Mouse (Mus musculus) liver, embryonic 11.5 days (tissue): ENCODE data around the gene Catsperz. TPM values are rescaled to one million over a fixed set of nuclear protein-coding genes. Genes with fewer than 3 reads are reported as not detected.
A peak's percentile ranks its signal among the peaks of the same experiment; 100 is the strongest.

Experiments used
- ATAC-seq: fragments of 200-750 bp; cut with Nextera tagmentation; replicated peaks from 2 replicates; pipeline ENCODE4 v1.8.0; 2017; ENCODE audit warnings: moderate number of reproducible peaks, mild to moderate bottlenecking, moderate TSS enrichment, moderate library complexity; ENCODE audit not compliant: low FRiP score
- DNase-seq: peaks from one replicate; pipeline ENCODE4 v3.0.0-alpha.2; 2017; ENCODE audit warnings: low spot score
- H3K27ac ChIP-seq: fragments of 300-500 bp; sonication (generic); 2 replicates; pipeline ENCODE4 v1.5.1; 2014; ENCODE audit warnings: mild to moderate bottlenecking, low read depth, low read length, control low read depth
- H3K27me3 ChIP-seq: fragments of 300-500 bp; sonication (generic); replicated peaks from 2 replicates; pipeline ENCODE4 v1.6.1; 2014; ENCODE audit warnings: low read length, mixed read lengths; ENCODE audit not compliant: control insufficient read depth, insufficient read depth
- H3K36me3 ChIP-seq: fragments of 300-500 bp; sonication (generic); 2 replicates; pipeline ENCODE4 v1.6.1; 2014; ENCODE audit warnings: mild to moderate bottlenecking, low read length, moderate library complexity, mixed read lengths; ENCODE audit not compliant: control insufficient read depth, insufficient read depth
- H3K4me1 ChIP-seq: fragments of 300-500 bp; sonication (generic); replicated peaks from 2 replicates; pipeline ENCODE4 v1.6.1; 2014; ENCODE audit warnings: low read length, mixed read lengths; ENCODE audit not compliant: control insufficient read depth, insufficient read depth
- H3K4me2 ChIP-seq: fragments of 300-500 bp; sonication (generic); 2 replicates; pipeline ENCODE4 v1.6.1; 2014; ENCODE audit warnings: mild to moderate bottlenecking, control low read depth, moderate library complexity
- H3K4me3 ChIP-seq: fragments of 300-500 bp; sonication (generic); 2 replicates; pipeline ENCODE4 v1.5.1; 2014; ENCODE audit warnings: low read depth, low read length, control low read depth
- H3K9ac ChIP-seq: fragments of 300-500 bp; sonication (generic); 2 replicates; pipeline ENCODE4 v1.6.1; 2014; ENCODE audit warnings: low read depth, low read length, control low read depth
- H3K9me3 ChIP-seq: fragments of 300-500 bp; sonication (generic); 2 replicates; pipeline ENCODE4 v1.6.1; 2016; ENCODE audit warnings: low read length, inconsistent platforms, mixed read lengths; ENCODE audit not compliant: control insufficient read depth
- WGBS: fragments of 180-500 bp; shearing (Covaris S2); extraction: QIAGEN DNeasy Blood & Tissue Kit; methylation state at CpG from one replicate; pipeline ENCODE4 v1.1.7; 2014; 5-methylcytosine and 5-hydroxymethylcytosine counted together
- polyA plus RNA-seq: library from polyadenylated mRNA; unstranded; fragments of >200 nt; fragmentation: Nextera tagmentation; extraction: Ambion mirVana; gene quantifications from 2 replicates; pipeline ENCODE4 v1.2.1, GENCODE M21; 2014

Gene Catsperz
- polyA plus RNA-seq, 1 experiment from 2014 or later: 0.49 TPM

GRCm38 (mm10) chr19:6941372-6942248 is 16.4 kb upstream of the Catsperz start, which contains the start of gene Bad:
Gene Bad (plus strand): TSS chr19:6941861.
- peak within 1 kb of the TSS; percentile 87 for H3K27ac ChIP-seq
- peak; percentile 80 for ATAC-seq
- no peaks in the 10 kb centered on the region for H3K27me3 ChIP-seq
- H3K4me1 ChIP-seq: peaks cover 16% of the 10 kb centered on the region
- H3K36me3 ChIP-seq: 0 out of 2 replicates have a peak, but pooled peaks cover 3% of the 10 kb centered on the region
- WGBS: under 1% methylated on average over 83 of the region's 83 CpGs
- peak within 1 kb of the TSS; percentile 83 for H3K9ac ChIP-seq
- DNase-seq: peak; percentile 94
- H3K4me3 ChIP-seq: peak within 1 kb of the TSS; percentile 70
- no peaks in the 10 kb centered on the region for H3K9me3 ChIP-seq
- peak within 1 kb of the TSS; percentile 96 for H3K4me2 ChIP-seq

DNA sequence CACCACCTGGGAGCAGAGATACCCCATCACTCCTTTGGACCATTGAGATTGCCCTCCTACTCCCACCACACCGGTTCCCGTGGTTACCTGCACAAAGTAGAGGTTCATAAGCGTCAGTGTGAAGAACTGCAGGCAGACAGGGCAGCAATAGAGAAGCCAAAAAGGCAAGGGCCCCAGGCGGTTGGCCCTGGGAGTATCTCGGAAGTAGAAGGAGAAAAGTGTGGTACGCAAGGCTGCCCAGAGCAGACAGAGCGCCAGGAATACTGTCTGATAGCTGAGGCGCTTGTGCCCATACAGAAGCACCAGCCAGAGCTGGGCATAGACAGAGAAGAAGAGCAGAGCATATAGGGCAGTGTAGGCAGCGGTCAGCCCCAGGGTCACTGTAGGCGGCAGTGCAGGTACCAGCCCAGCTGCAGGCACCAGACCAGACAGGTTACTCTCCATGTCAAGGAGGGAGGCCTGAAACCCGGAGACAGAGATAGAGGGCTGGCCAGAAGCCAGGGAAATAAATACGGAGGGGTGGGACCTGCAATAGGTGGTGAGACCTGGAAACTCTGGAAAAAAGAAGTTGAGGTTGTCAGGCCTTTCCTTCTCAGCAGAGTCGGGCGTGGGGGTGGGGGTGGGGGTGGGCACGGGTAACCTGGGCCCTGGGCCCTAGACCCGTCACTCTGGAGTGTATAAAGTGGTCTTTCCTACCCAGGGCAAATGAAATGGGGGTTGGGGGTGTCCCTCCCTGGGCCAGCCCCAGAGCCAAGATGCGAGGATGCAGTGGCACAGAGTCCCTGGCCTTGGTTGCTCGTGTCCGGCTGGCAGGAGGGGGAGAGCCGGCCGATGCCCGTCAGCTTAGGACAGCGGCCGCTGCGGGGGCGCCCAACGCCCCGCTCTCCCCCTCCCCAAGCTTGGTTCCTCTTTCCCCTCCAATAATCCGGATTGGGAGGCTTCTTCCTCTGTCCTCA is 15.5 kb upstream of the Catsperz start:
- 22% methylated on average over 29 of the region's 29 CpGs for WGBS
- DNase-seq (peak; percentile 57), ATAC-seq (no peak)
- Histone ChIP-seq H3K4me1 (peaks cover 16% of the 10 kb centered on the region), H3K9ac (peak overlapping the region; percentile 83), H3K4me3 (peak overlapping the region; percentile 70), H3K36me3 (0 out of 2 replicates have a peak, but pooled peaks cover 3% of the 10 kb centered on the region), H3K27me3 (peaks cover 6% of the 10 kb centered on the region), H3K27ac (peak overlapping the region; percentile 8; the same call in 1 of the 2 replicates), H3K9me3 (no peaks in the 10 kb centered on the region), H3K4me2 (peak overlapping the region; percentile 96)

GRCm38 (mm10) chr19:6939106-6940002 is 14.2 kb upstream of the Catsperz start:
- Histone ChIP-seq H3K9me3 (no peaks in the 10 kb centered on the region), H3K9ac (no peak overlapping the region), H3K27ac (no peak overlapping the region), H3K4me2 (no peak overlapping the region), H3K36me3 (no peaks in the 10 kb centered on the region), H3K4me1 (peaks cover 16% of the 10 kb centered on the region), H3K27me3 (peaks cover 19% of the 10 kb centered on the region), H3K4me3 (no peak overlapping the region)
- 88% methylated on average over 20 of the region's 20 CpGs for WGBS
- no peak for ATAC-seq
- no peak for DNase-seq

DNA sequence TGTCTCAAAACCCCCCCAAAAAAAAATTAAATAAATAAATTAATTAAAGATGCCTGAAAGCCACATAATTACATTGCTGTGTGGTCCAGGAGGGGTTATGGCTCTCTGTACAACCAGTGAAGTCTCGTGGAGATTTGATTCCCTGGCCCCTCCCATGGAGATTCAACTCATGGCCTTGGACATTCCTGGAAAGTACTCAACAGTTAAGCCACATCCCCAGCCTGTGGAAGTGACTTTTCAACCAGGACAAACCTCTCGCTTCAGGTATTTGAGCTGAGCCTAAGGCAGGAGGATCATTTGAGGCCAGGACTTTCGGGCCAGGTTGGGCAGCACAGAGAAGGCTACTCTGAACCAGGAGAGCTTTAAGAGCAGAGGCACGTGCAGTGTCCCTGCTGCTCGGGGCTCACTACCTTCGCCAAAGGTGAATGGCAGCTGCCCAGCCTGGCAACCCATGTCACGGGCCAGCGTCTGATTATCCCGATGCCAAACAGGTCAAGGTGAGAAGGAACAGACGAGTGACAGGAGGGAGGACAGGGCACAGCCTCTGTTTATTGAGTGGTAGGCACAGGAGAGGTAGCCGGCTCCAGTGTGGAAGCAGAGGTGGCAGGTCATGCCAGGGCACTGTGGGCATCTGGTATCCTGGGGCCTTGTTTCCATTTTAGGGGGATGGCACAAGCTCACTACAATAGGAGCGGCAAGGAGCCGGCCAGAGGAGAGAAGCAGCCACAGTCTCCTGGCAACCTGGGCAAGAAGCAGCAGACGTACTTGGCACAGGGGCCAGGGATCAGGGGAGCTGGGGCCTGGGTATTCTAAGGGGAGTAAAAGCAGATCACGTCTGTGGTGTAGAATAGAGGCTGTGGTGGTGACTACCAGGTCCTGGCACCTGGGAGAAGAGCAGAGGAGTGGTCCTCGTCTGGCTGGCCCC is 12.6 kb upstream of the Catsperz start:
- H3K9me3 ChIP-seq: no peaks in the 10 kb centered on the region
- WGBS: 83% methylated on average over 16 of the region's 16 CpGs

GRCm38 (mm10) chr19:6936299-6936698 is 11.1 kb upstream of the Catsperz start:
- 22% methylated on average over 3 of the region's 3 CpGs for WGBS
- H3K36me3 ChIP-seq: no peaks in the 10 kb centered on the region
- no peak overlapping the region for H3K4me2 ChIP-seq
- peaks cover 9% of the 10 kb centered on the region for H3K4me1 ChIP-seq
- no peak overlapping the region for H3K9ac ChIP-seq
- ATAC-seq (no peak), DNase-seq (no peak)
- H3K27me3 ChIP-seq: peaks cover 49% of the 10 kb centered on the region
- H3K27ac ChIP-seq: no peak overlapping the region
- no peak overlapping the region for H3K4me3 ChIP-seq
- no peaks in the 10 kb centered on the region for H3K9me3 ChIP-seq

More for the DNA sequence above, 12.6 kb upstream of the Catsperz start:
- H3K9ac ChIP-seq: no peak overlapping the region
- H3K27ac ChIP-seq: no peak overlapping the region
- H3K36me3 ChIP-seq: no peaks in the 10 kb centered on the region
- H3K4me1 ChIP-seq: peaks cover 12% of the 10 kb centered on the region
- no peak overlapping the region for H3K4me2 ChIP-seq
- ATAC-seq: no peak
- no peak overlapping the region for H3K4me3 ChIP-seq
- peaks cover 34% of the 10 kb centered on the region for H3K27me3 ChIP-seq
- no peak for DNase-seq

DNA sequence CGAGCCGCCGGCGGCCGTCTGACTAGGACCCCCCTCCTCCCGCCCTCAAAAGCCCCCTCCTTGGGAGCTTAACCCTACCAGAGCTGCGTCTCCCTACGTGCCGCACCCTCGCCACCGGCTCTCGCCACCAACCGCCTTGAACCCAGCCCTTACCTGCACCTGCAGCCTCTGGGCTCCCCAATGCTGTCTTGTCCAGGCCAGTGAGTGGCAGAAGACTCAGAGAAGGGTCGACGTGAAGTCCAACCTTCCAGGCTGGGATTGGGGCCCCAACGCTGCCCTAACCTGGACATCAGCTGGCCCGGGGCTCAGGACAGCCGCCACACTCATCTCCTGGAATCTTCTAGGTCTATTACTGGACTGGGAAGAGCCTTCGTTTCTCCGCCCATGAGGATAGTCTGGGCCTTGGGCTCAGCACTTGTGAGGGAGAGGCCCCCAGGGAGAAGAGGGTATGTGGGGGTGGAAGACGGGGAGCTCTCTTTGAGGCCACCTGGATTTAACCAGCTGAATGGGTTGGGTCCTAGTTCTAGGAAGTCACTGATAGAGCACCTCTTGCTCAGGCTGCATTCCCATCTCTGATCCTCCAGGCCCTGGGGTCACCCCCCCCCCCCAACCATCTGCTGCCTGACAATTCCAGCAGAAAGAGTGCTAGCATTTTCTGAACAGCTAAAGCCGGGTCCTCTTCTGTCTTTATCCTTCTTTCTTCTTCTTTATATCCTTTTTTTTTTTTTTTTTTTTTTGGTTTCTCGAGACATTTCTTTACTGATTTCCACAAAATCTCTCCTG is 9.2 kb upstream of the Catsperz start, which contains the start of gene Kcnk4:
Gene Kcnk4 (minus strand): TSS at position 321 of the 783 bp plus-strand sequence.
- no peaks in the 10 kb centered on the region for H3K9me3 ChIP-seq
- H3K4me3 ChIP-seq: peak within 1 kb of the TSS; percentile 28
- peak within 1 kb of the TSS; percentile 46 for H3K4me2 ChIP-seq
- H3K36me3 ChIP-seq: no peaks in the 10 kb centered on the region
- peaks cover 65% of the 10 kb centered on the region for H3K27me3 ChIP-seq
- H3K27ac ChIP-seq: no peak within 1 kb of the TSS
- H3K4me1 ChIP-seq: no peaks in the 10 kb centered on the region; the same call in 1 of the 2 replicates
- DNase-seq: no peak
- H3K9ac ChIP-seq: no peak within 1 kb of the TSS
- ATAC-seq: no peak
- WGBS: 17% methylated on average over 23 of the region's 23 CpGs
